Mouse (Mus musculus): Measurements from ENCODE around the gene Cbln4. TPM values are rescaled to one million over a fixed set of nuclear protein-coding genes. Genes with fewer than 3 reads are reported as not detected.

The Cbln4 gene
- 0.16 TPM for polyA plus RNA-seq (2017; shearing (Covaris generic))

DNA sequence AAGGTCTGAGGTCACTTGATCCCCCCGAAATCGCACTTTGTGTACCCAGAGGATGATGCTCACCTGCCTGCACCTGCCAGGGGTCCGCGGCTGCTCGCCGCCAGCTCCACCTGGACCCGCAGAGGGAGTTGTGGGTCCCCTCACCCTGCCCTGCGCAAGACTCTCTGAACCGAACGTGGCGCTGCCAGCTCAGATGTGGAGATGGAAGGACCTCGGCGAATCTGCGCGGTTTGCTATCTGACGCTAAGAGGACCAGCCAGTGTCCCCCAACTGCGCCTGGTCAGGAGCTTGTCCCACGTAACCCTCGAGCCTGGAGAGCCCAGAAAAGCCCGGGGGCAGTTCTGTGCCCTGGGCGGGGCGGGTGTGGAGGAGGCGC is at the start of gene Cbln4:
Gene Cbln4 (minus strand): TSS at position 232 of the 376 bp plus-strand sequence.

Other genes starting within 250 kb of the Cbln4 start
- not detected for gene Mc3r, start 205.0 kb upstream of the Cbln4 start, polyA plus RNA-seq (2017; shearing (Covaris generic))